Mouse (Mus musculus) urinary bladder, adult 18-20 months (tissue): ENCODE measurements around the gene Xntrpc.
"Not testable (repeated sequence)": the region's sequence is repeated elsewhere in the genome, so short reads cannot be mapped to it uniquely, and the experiment has no call there.

ENCODE experiments used
- DNase-seq, 2 experiments: peaks; one replicate each; pipeline ENCODE4 v3.0.0; 2022; ENCODE audit warnings: low spot score in 2 of 2, mixed read lengths in 2 of 2

Xntrpc gene

DNA sequence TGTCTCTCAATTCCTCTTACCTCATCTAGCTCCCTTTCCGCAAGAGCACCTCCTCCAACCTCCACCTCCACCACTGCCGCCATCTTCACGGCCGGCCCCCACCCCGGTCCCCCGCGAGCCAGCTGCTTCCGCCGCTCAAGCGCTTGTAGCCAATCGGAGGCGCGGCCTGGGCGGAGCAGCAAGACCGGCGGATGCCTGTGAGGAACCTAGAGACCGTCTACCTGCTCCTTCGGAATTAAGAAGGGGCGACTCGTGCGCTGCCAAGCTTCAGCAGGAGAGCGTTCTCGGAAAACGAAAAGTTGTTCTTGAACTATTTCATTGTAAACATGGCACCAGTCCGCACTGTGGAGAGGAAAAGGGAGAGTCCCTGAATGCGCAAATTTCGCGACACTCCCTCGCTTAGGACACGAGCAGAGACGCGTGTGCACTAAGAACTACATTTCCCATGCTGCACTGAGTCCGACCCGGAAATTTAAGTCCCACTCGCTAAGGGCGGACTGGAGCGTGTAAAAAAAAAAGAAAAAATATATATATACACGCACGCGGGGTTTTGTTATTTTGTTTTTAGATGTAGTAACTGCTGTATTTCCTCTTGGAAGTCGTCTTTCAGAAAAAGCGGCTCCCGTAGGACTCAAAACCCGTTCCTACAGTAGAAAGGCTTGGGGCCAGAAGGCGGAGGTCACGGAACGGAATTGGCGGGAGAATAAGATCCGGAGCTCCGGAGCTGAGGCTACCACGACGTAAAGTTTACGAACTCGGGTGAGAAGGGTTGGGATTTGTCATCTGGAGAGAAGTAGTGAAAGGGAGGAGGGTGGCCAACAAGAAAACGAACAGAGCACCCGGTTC lies at the start of gene Xntrpc, which contains the start of the genes Rnf121 and Xndc1:
TSS of gene Xntrpc (plus strand) at position 668 of the 846 bp plus-strand sequence.
TSS of gene Rnf121 (minus strand) at position 424 of the 846 bp plus-strand sequence.
TSS of gene Xndc1 (plus strand) at position 466 of the 846 bp plus-strand sequence.
- peak; percentile 87 to 92 for DNase-seq

DNA sequence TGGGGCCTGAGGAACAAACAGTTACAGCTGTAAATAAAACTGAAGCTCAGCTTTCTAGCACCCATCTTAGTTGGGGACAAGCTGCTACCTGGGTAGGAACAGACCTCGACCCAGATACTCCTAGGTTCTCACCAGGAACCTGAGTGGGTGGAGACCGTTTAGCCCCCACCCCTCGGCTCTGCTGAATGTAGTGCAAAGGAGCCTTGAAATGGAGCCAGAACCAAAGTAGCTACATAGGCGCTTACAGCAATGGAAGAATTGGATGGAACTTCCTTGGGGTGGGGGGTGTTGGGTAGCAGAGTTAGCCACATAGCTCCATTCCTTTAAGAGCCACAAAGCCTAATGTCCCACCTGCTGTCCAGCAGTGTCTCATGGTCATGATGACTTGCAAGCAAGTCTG lies 48.6 kb upstream of the Xntrpc start:
- DNase-seq, result no peak

DNA sequence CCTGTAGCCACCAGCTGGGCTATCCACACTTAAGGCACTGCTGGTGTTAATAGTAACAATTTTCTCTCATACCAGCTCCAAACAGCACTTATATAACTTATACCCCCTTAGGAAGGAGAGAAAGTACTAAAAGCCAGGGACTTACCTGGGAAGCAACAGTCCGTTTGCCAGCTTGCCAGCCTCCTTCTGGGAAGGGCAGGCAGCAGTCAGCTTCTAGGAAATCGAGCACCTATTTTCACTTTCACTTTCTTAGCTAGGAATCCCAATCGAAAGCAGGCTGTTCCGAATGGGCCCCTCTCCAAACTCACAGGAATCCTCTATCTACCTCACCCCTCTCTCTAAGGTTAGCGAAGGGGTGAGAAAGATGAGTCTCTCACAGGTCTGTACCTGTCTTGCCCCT lies 48.1 kb upstream of the Xntrpc start:
- no peak for DNase-seq

DNA sequence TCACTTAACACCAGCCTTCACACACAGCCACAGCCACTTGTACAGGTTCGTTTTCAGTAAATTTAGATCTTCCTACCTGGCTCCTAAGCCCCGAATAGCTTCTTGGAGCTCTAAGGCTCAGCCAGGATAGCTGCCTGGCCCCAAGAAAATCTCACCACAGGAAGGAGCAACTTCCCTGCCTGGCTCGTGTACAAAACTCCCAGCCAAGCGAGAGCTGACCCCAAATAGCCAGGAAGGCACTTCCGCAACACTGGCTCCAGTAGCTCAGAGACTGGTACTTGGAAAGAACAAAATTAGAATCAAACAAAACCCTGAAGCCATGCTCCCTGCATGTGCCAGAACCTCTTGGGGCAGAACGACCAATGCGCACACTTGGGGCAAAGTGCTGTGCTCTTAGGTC lies 47.5 kb upstream of the Xntrpc start:
- DNase-seq, result no peak

DNA sequence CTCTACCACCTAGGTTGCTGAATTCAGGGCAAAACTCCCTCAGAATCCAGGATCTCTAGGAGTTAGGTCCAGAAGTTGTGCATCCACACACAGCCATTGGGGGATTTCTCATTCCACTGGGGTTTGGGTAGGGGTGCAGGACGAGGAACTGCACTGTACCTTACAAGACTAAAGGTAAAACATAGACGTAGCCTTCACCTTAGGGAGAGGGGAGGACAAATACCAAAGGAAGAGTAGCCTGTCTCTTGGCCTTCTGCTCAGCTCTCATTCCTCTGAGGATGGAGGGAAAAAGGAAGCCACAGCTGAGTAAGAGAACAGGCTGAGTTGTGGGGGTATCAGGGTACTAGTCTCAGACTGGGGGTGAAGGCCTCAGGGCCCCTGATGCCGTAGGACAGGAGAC lies 46.9 kb upstream of the Xntrpc start, which contains the start of gene Il18bp:
TSS of gene Il18bp (minus strand) at position 101 of the 400 bp plus-strand sequence.
- DNase-seq, result no peak

DNA sequence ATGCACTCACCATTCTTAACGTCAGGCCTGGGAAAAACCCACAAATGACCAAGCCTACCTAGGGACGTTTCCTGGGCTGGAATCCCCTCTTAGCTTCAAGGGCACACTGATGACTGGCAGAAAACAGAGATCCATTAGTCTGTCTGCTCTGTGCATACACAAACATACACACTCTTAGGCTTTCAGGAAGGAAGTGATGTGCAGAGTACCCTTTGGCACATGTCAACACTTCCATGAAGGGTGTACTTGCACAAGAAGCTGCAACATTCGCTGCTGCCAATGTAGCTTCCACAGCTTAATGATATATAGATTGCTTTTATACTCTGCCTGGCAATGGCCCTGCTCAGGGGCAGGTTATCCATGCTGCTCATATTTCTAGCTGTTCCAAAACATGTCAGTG lies 46.2 kb upstream of the Xntrpc start:
- no peak for DNase-seq

DNA sequence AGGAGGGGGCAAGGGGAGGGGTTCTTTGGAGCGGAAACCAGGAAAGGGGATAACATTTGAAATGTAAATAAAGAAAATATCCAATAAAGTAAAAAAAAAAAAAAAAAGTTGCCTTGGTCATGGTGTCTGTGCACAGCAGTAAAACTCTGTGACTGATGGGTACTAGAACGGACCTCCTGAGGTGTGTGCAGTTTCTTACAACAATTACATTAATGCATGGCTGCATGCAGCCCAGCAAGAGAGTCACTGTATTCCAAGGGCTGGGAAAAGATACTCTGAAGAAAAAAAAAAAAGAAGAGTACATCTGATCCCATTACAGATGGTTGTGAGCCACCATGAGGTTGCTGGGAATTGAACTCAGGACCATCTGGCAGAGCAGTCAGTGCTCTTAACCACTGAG lies 44.6 kb upstream of the Xntrpc start:
- not testable (repeated sequence) for DNase-seq

DNA sequence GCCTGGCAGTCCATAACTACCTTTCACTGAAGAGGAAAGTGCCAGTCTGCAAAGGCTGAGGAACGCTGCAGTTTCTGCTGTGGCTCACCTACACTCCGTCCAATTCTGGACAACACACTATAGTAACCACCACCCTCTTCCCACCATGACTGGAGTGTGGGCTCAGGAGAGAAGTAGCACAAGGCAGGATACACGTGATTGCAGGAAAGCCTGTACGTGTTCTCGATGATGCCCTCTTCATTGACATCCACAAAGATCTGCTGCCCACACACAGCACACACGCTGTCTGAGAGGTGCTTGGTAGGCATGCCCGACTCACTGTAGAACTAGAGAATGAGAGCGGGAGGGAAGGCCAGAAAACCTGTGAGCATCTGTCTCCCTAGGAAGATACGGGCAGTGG lies 41.7 kb upstream of the Xntrpc start:
- no peak for DNase-seq

DNA sequence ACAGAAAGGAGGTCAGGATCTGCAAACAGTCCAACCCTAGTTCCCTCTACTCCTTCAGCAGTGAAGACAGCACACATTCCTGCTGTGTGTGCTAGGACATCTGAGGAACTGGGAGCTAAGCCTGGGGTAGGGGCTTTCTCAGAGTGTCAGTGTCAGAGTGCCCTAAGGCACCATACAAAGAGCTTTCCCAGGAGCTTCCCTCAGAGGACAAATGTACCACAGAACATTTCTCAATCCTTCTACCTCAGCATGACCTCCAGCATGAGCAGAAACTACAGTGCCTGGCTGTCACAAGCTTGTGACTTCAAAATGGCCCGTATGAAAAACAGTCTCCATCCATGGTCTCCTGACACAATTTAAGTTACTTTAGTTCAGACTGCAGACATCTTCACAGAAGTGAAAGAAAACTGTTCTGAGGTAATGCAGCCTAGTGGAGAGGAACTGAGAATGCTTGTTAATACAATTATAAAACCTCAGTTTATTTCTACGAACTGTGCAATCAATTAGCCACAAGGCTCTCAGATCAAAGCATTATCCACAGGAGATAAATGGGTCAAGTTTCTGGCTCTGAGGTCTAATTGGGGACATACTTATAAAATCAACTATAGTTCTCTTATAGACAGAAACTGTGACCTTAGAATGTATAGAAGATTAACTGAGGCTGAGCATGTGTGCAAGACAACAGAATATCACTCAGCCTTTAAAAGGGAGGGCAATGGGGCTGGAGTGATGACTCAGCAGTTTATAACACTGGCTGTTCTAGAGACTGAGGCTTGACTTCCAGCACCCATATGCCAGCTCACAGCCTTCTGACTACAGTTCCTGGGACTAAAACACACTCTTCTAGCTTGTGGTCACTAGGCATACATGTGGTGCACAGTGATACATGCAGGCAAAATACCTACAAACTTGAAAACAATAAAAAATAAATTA lies 40.1 kb upstream of the Xntrpc start:
- DNase-seq, result no peak

DNA sequence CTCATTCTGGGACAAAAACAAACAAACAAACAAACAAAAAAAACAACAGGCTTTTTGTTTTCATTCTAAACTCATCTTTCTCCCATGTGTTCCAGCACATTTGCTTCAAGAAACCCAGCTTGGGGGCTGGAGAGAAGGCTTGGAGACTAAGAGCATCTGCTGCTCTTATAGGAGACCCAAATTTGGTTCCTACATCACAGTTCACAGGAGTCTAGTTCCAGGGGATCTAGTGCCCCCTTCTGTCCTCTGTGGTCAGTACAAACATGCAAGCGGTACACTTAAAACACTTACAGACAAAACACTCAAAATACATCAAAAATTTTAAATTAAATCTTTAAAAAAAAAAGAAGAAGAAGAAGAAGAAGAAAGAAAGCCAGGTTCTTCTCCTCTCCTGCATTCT lies 30.6 kb upstream of the Xntrpc start:
- DNase-seq, result no peak

DNA sequence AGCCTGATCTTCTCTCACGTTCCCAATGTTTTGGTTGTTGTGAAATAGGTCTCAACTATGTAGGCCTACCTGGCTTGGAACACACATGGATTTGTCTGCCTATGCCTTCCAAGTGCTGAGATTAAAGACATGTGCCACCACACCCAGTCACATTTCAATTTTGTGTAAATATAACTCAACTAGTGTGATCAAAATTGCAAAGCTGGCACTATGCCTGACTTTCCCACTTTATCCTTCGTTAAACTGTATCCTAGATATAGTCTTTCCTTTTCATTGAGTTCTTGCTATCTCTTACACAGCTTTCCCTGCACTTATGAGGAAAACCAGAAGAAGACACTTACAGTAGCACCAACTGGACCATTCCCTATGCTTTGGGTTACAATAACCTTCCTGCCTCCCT lies 30.0 kb upstream of the Xntrpc start:
- DNase-seq, result no peak

DNA sequence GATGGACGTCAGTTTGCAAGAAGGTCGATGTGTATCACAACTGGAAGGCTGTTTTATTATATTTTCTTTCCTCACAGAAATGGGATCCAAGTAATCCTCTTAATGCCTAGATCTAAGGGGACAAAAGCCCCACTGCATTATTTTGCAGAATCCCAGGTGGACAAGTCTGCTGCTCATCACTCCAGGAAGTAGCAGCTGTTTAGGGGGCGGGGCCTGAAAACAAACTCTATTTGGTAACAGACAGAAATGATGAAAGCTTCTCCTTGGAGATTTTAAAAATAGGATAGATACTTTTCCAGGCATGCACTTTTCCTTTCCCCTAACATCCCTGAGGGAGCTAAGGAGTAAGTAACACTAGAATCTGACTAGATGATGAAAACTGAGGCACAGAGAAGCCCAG lies 28.2 kb upstream of the Xntrpc start:
- no peak for DNase-seq

DNA sequence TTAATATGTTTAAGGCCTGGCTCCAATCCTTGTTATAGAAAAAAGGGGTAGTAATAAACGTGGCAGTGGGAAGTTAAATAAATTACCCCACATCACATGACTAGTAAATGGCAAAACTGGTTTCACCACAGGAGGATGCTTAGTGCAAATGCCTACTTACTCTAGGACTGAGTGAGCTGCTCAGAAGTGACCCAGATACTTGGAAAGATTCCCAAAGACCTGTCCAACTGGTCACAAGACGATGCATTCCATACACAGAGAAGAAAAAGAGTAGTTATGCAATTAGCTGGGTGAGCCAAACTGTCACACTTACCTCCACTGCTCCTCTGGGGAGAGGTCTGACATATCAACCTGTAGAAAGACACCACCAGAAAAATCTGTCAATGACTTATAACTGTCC lies 23.2 kb upstream of the Xntrpc start:
- no peak for DNase-seq

DNA sequence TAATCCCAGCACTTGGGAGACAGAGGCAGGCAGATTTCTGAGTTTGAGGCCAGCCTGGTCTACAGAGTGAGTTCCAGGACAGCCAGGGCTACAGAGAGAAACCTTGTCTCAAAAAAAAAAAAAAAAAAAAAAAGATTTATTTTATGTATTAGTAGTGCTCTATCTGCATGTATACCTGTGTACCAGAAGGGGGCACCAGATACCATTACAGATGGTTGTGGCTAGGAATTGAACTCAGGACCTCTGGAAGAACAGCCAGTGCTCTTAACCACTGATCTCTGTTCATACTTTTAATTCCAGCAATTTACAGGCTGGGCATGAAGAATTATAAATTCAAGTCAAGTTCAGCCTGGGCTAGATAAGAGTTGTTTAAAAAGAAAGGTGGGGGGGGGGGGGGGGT lies 17.0 kb upstream of the Xntrpc start:
- DNase-seq, result not testable (repeated sequence)

DNA sequence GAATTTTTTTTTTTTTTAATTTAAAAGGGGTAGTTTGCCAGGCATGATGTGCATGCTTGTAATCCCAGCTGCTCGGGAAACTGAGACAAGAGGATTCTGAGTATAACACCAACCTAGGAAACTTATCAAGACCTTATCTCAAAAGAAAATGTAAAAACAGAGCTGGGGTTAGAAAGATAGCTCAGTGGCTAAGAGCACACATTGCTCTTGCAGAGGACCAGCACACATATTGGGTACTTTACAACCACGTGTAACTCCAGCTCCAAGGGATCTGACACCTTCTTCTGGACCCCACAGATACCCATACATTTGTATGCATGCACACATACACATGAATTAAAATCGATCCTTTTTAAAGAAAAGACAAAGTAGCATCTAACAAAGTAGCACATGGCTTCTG lies 4.2 kb upstream of the Xntrpc start:
- DNase-seq, result no peak

DNA sequence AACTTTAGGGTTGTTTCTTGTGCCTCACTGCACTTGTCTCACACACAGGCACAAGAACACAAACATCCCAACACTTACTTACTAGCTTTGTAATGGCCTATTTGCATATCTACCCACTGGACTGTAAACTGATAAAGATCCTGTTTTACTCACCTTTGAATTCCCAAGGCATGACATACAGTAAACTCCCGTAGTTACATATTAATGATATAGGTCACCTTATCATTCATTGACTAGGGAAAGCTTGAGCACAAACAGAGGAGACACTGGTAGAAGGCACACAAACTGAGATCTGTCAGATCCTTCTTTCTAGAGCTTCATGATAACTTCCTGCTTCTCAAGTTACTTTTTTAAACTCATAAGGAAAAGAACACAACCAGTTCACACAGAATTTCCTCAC lies 3.3 kb upstream of the Xntrpc start:
- no peak for DNase-seq

DNA sequence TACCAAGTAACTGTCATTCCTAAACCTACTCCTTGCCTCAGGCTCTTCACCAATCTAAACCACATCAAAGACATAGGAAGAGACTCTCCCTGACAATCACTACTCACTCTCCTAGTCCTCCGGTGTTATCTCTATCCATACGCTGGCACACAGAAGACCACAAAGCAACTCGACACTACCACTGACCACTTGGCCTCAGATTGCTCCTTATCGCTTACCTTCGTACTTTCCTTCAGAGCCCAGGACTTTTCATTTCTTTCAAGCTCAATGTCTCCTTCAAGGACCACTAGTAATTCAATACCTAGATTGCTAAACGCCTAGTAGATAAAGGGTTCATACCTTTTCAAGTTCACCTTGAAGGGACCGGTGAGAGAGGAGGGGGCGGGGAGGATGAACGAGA lies 1.6 kb upstream of the Xntrpc start:
- no peak for DNase-seq

DNA sequence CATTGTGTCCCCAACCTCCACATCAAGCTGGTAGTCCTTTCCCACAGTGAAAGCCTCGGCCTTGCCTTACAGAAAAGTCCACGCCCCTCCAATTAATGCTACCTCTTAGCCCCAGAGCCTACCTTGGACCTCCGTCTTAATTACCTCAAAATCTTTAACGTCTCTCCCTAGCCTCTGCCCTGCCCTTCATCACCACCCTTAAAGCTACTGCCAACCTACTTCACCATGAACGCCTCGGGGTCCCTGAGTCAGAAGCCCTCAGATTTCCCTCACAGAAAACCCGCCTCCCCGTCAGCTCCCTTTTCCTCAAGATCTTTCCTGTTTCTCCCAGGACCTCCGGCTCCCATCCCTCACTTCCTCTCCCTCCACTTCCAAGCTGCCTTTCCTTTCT lies 863 bp upstream of the Xntrpc start:
- peak in 1 of 2 experiments; percentile 9 for DNase-seq

DNA sequence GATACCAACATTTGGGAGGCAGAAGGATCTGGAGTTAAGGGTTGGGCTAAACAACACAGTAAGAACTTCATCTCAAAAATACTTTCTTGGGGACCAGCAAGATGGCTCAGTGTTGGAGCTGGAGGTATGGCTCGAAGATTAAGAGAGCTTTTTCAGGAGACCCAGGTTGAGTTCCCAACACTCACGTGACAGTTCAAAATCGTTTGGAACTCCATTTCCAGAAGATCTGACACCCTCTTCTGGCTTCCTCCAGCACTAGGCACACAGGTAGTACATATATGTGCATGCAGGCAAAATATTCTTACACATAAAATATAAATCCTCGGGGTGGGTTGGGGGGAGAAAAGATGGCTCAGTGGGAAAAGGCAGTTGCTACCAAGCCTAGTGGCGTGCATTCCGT lies 850 bp downstream of the Xntrpc start:
- no peak for DNase-seq

DNA sequence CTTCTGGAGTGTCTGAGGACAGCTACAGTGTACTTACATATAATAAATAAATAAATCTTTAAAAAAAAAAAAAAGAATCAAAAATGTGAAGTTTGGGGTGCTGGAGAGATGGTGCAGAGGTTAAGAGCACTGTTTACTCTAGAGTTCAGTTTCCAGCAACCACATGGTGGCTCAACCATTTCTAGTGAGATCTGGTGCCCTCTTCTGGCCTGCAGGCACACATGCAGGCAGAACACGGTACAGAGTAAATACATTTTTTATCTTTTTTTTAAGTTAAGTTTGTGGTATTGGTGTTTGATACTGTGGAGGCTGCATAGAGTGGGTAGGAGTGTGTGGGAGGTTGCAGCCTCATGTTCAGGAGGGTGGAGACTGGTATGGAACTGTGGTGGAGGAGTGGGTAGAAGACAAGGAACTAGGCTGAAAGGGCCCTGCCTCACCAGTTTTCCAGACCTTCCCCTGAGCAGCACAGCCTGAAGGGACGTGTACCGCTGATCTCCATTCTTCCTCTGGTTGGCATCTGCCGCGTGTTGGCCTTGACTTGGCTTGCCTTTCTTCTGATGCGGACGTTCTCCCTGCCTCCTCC lies 11.3 kb downstream of the Xntrpc start:
- no peak for DNase-seq

DNA sequence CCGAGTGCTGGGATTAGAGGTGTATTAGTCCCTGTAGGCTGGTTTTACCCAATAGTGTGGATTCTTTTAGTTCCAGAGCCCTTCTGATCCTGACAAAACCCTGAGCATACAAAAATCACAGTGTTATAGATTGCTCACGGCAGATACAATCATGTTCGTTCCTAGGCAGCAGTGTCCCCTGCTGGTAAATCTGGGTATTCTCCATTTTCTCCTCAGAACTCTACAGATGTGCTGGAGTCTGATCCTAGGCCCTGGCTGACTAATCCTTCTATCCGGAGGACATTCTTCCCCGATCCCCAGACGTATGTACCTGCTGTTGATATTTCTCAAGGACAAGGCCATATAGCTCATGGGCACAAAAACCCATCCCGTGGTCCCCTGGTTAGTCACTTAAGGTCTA lies 13.0 kb downstream of the Xntrpc start:
- DNase-seq, result no peak

DNA sequence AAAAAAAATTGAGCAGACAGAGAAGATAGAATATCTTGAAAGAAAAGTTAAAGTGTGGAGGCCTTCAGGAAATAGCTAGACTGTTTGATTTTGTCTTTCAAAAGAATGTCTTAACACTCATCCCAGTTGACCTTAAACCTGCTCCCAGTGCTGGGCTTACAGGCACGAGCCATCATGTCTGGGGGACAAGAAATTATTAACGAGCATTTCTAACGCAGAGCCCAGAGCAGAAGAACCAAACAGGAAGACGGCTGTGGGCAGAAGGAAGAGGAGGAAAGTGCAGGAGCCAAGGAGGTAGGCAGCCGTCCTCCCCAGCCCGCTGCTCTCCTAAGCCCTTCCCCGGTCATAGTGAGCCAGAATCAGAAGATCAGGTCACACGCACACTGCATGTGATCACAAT lies 14.8 kb downstream of the Xntrpc start:
- no peak for DNase-seq
